Mouse (Mus musculus): ENCODE results near the gene Abcc12.

DNA sequence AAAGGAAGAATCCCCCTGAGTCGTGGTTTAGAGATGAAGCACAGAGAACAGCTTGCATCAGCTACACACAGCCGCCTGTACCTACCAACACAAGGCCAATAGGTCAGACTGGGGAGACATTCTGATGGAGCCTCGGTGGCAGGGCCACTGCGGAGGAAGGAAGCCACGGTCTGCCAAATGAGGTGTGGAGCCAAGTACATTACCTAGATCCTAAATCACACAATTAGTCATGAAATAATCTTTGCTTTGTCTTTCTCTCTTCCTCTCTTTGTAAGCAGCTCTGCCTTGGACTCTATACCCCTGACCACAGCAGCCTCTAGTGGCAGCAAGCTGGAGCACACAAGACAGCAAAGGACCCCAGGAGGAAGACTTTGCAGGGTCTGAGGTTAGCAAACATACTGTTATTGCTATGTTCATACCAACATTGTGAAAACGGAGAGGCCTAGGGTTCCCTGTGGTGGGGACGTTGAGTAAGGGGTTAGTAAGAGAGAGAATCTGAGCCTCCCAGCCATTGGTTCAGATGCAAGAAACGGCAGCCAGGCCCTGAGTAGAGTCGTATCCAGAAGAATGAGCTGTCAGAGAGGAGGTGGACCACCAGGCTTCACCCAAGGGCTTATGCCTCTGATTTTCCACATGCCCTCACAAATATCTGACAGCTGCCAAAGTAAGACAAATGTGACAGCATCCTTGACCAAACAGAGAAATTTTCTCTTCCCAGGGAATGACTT lies 104.6 kb downstream of the Abcc12 start:
- TF ChIP-seq POLR2A (IDR thresholded peaks at IDR 0.05; ENCODE audit: control insufficient read depth, low read depth, low read length) (no peak), CTCF (IDR thresholded peaks at IDR 0.05; ENCODE audit: control insufficient read depth, insufficient read depth, insufficient replicate concordance, low read depth, low read length) (peak; percentile 33; the same call in 1 of the 2 replicates)
